Mouse (Mus musculus): ENCODE results near the gene Nod2.

DNA sequence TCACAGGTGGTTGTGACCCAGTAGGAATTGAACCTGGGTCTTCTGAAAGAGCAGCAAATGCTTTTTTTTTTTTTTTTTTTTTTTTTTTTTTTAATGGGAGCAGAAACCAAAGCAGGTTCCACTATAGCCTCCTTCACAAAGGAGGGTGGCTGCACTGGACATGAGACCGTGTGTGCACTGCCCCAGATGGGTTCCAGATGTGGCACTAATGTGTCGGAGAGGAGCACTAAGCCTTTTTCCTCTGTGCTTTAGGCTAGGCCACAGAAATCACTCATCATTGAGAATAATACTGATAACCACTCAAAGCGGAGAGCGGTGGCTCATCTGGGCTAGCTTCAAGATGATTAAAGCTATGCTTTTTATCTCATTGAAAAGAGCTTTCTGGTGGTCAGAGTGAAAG is 46.3 kb downstream of the Nod2 start:
- no peak for TF ChIP-seq CTCF (IDR thresholded peaks at IDR 0.05; ENCODE audit: control insufficient read depth, insufficient read depth, insufficient read length)
- no peak for TF ChIP-seq MAX (IDR thresholded peaks at IDR 0.05)
- no peak for TF ChIP-seq USF1 (IDR thresholded peaks at IDR 0.05; ENCODE audit: low read depth)
- no peak for TF ChIP-seq CEBPB (IDR thresholded peaks at IDR 0.05; ENCODE audit: low read depth)
- no peak for TF ChIP-seq MYOG (IDR thresholded peaks at IDR 0.05; ENCODE audit: control insufficient read depth, extremely low read depth, insufficient read length)
- TF ChIP-seq FOSL1 (IDR thresholded peaks at IDR 0.05; ENCODE audit: insufficient read depth, low read length, poor library complexity, severe bottlenecking): no peak
- TF ChIP-seq MYOD1 (IDR thresholded peaks at IDR 0.05; ENCODE audit: control insufficient read depth, insufficient read length, low read depth): no peak

Measured in C2C12 (cell line).